Mouse (Mus musculus) small intestine, adult 2 months (tissue): ENCODE data around the gene Dnal1.

Experiments used
- CTCF ChIP-seq: fragments of 200-500 bp; IDR thresholded peaks from 2 replicates; pipeline ENCODE4 v1.5.1; 2012; ENCODE audit warnings: low read depth, mild to moderate bottlenecking, control low read depth, inconsistent platforms, low read length, moderate library complexity, mixed read lengths; ENCODE audit not compliant: insufficient replicate concordance, insufficient read length; ENCODE audit errors: extremely low read depth
- POLR2A ChIP-seq: fragments of 200-500 bp; IDR thresholded peaks from 2 replicates; pipeline ENCODE4 v1.6.1; 2012; ENCODE audit warnings: low read depth, mild to moderate bottlenecking, control low read depth, inconsistent platforms, low read length, moderate library complexity

- TF ChIP-seq CTCF (no peak), POLR2A (no peak)
These were observed 77.6 kb downstream of the Dnal1 start for GRCm38 (mm10) chr12:84191770-84192169.
